Mouse (Mus musculus): ENCODE measurements around the gene Tmem258.
A peak's percentile ranks its signal among the peaks of the same experiment; 100 is the strongest.

The Tmem258 gene

GRCm38 (mm10) chr19:10222656-10223055 lies 18.8 kb downstream of the Tmem258 start:
- DNase-seq (ENCODE audit: low spot score), result no peak

GRCm38 (mm10) chr19:10223561-10223960 lies 19.7 kb downstream of the Tmem258 start:
- DNase-seq (ENCODE audit: low spot score), result no peak

- no peak for DNase-seq (ENCODE audit: low spot score)
Measured at GRCm38 (mm10) chr19:10224637-10225453, 21.0 kb downstream of the Tmem258 start.

GRCm38 (mm10) chr19:10225767-10226166 lies 22.0 kb downstream of the Tmem258 start:
- DNase-seq (ENCODE audit: low spot score), result no peak

- no peak for DNase-seq (ENCODE audit: low spot score)
Measured at GRCm38 (mm10) chr19:10231016-10231415, 27.2 kb downstream of the Tmem258 start.

- DNase-seq (ENCODE audit: low spot score), result no peak
Measured at GRCm38 (mm10) chr19:10231871-10232270, 28.1 kb downstream of the Tmem258 start.

- no peak for DNase-seq (ENCODE audit: low spot score)
Measured at GRCm38 (mm10) chr19:10232327-10233017, 28.7 kb downstream of the Tmem258 start.

GRCm38 (mm10) chr19:10235784-10236565 lies 32.2 kb downstream of the Tmem258 start:
- DNase-seq (ENCODE audit: low spot score), result no peak

- no peak for DNase-seq (ENCODE audit: low spot score)
Measured at GRCm38 (mm10) chr19:10238477-10238876, 34.7 kb downstream of the Tmem258 start.

- no peak for DNase-seq (ENCODE audit: low spot score)
Measured at GRCm38 (mm10) chr19:10239419-10239818, 35.6 kb downstream of the Tmem258 start.

- DNase-seq (ENCODE audit: low spot score), result no peak
Measured at GRCm38 (mm10) chr19:10239975-10240653, 36.3 kb downstream of the Tmem258 start.

- DNase-seq (ENCODE audit: low spot score), result peak; percentile 70
Measured at GRCm38 (mm10) chr19:10240654-10241305, 37.0 kb downstream of the Tmem258 start, which contains the start of gene Myrf. TSS of gene Myrf (minus strand) at chr19:10240748.

GRCm38 (mm10) chr19:10242916-10243315 lies 39.1 kb downstream of the Tmem258 start:
- DNase-seq (ENCODE audit: low spot score), result no peak

- no peak for DNase-seq (ENCODE audit: low spot score)
Measured at GRCm38 (mm10) chr19:10244183-10244582, 40.4 kb downstream of the Tmem258 start.

- no peak for DNase-seq (ENCODE audit: low spot score)
Measured at GRCm38 (mm10) chr19:10247165-10247564, 43.4 kb downstream of the Tmem258 start.

GRCm38 (mm10) chr19:10248128-10248527 lies 44.3 kb downstream of the Tmem258 start:
- no peak for DNase-seq (ENCODE audit: low spot score)
